Mouse (Mus musculus) forebrain, postnatal 0 days (tissue): ENCODE results near the gene Dnttip2. TPM values are rescaled to one million over a fixed set of nuclear protein-coding genes. Genes with fewer than 3 reads are reported as not detected.
"Not testable (repeated sequence)": the region's sequence is repeated elsewhere in the genome, so short reads cannot be mapped to it uniquely, and the experiment has no call there.

Experiments
- ATAC-seq: fragments of 200-750 bp; cut with Nextera tagmentation; 2 replicates; pipeline ENCODE4 v1.8.0; 2017; ENCODE audit warnings: mild to moderate bottlenecking, moderate library complexity
- DNase-seq: peaks from one replicate; pipeline ENCODE4 v3.0.0-alpha.2; 2015
- H3K27ac ChIP-seq: fragments of 300-500 bp; sonication (generic); 2 replicates; pipeline ENCODE4 v1.5.1; 2014; ENCODE audit warnings: low read depth, mild to moderate bottlenecking, antibody characterized with exemption, low read length, moderate library complexity, mixed read lengths
- H3K27me3 ChIP-seq: fragments of 300-500 bp; sonication (generic); 2 replicates; pipeline ENCODE4 v1.6.1; 2014; ENCODE audit warnings: mild to moderate bottlenecking, low read length, mixed read lengths; ENCODE audit not compliant: insufficient read depth
- H3K36me3 ChIP-seq: fragments of 300-500 bp; sonication (generic); 2 replicates; pipeline ENCODE4 v1.6.1; 2014; ENCODE audit warnings: mild to moderate bottlenecking, moderate library complexity; ENCODE audit not compliant: insufficient read depth
- H3K4me1 ChIP-seq: fragments of 300-500 bp; sonication (generic); 2 replicates; pipeline ENCODE4 v1.6.1; 2014; ENCODE audit warnings: antibody characterized with exemption; ENCODE audit not compliant: insufficient read depth
- H3K4me2 ChIP-seq: fragments of 300-500 bp; sonication (generic); 2 replicates; pipeline ENCODE4 v1.6.1; 2014; ENCODE audit warnings: low read depth, mild to moderate bottlenecking, moderate library complexity
- H3K4me3 ChIP-seq: fragments of 300-500 bp; sonication (generic); 2 replicates; pipeline ENCODE4 v1.5.1; 2014; ENCODE audit warnings: low read depth, low read length, mixed read lengths
- H3K9ac ChIP-seq: fragments of 300-500 bp; sonication (generic); 2 replicates; pipeline ENCODE4 v1.6.1; 2014; ENCODE audit warnings: mild to moderate bottlenecking
- H3K9me3 ChIP-seq: fragments of 300-500 bp; sonication (generic); 2 replicates; pipeline ENCODE4 v1.6.1; 2016; ENCODE audit warnings: low read length
- CTCF ChIP-seq: sonication (generic); IDR thresholded peaks from 2 replicates; pipeline ENCODE4 v1.5.1; 2016; ENCODE audit warnings: antibody characterized with exemption, control low read depth, low read depth
- WGBS: fragments of 180-500 bp; shearing (Covaris S2); extraction: QIAGEN DNeasy Blood & Tissue Kit; methylation state at CpG from one replicate; pipeline ENCODE4 v1.1.7; 2014; 5-methylcytosine and 5-hydroxymethylcytosine counted together
- polyA plus RNA-seq: library from polyadenylated mRNA; unstranded; fragments of >200 nt; fragmentation: Nextera tagmentation; extraction: Ambion mirVana; gene quantifications from 2 replicates; pipeline ENCODE4 v1.2.1, GENCODE M21; 2015
- total RNA-seq: library from RNA; depleted of rRNA; stranded (reverse); fragments of >200 nt; gene quantifications from 2 replicates; pipeline ENCODE4 v1.2.3, GENCODE M21; 2014; rRNA removed

The Dnttip2 gene
- total RNA-seq = 18.5 and 23.9 TPM in 2 replicates
- polyA plus RNA-seq = 50.2 and 52.1 TPM in 2 replicates

DNA sequence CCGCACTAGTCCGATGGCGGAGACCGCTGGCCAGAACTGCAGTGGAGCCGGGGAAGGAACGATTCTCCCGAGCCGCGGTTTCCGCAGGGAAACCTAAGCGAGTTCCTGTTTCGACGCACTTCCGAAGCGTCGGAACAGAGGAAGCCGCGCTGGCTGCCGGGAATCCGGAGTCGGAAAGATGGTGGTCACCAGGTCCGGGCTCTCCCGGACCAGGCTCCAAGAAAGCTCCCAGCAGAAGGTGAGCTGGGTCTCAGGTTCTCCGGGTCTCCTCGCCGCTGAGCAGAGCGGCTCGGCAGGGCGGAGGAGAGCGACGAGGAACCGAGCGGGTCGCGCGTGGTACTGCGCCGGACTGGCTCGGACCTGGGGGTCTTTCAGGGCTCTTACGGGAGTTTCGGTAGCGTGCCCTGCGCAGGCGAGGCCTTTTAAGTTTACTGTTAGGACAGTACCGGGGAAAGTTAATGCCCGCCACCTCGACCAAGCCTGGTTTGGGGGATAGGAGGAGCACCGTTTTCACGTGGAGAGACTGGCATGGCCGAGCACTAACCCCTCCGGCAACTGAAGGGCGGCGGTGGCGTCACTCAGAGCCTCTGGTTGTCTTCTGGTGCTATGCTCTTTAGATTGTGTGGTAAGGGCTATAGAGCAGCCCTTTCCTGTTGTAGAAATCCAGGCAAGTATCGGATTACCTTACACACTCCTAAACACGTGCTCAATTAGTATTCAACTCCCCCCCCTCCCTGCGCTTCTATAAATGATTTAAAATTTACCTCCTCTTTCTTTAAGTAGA lies at the start of gene Dnttip2:
Gene Dnttip2, plus strand, starts transcription at position 148 of the 784 bp plus-strand sequence.
- Histone ChIP-seq H3K36me3 (peaks cover 29% of the 10 kb centered on the region), H3K9ac (peak within 1 kb of the TSS; percentile 84), H3K4me1 (peaks cover 4% of the 10 kb centered on the region; the same call in 1 of the 2 replicates), H3K4me2 (peak within 1 kb of the TSS; percentile 82), H3K4me3 (peak within 1 kb of the TSS; percentile 98), H3K27ac (peak within 1 kb of the TSS; percentile 78), H3K27me3 (no peaks in the 10 kb centered on the region), H3K9me3 (no peaks in the 10 kb centered on the region)
- peak; percentile 98 for ATAC-seq
- DNase-seq = peak; percentile 96
- no peak for TF ChIP-seq CTCF
- 2% methylated on average over 57 of the region's 57 CpGs for WGBS

DNA sequence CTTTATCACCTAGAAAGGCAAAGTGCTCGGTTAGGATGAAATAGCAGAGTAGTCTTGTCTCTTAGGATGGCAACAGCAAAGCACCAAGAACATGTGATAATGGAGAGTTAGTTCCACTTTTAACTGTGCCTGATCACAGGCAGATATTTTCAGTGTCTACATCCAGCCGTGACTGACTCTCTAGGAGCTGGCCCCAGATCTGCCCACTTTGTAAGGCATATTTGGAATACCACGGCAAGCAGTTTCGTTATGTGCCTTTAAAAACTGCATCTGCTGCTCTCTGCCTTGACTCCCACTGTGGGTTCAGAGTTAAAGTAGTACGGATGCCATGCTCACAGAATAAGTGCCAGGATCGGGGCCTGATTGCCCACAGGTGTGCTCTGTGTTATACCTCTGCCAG lies 47.2 kb upstream of the Dnttip2 start:
- not testable (repeated sequence) for H3K9ac ChIP-seq, DNase-seq, H3K27me3 ChIP-seq, H3K27ac ChIP-seq, H3K9me3 ChIP-seq, H3K4me3 ChIP-seq, H3K4me1 ChIP-seq, H3K4me2 ChIP-seq, H3K36me3 ChIP-seq, ATAC-seq
- WGBS = 81% methylated on average over 6 of the region's 6 CpGs

DNA sequence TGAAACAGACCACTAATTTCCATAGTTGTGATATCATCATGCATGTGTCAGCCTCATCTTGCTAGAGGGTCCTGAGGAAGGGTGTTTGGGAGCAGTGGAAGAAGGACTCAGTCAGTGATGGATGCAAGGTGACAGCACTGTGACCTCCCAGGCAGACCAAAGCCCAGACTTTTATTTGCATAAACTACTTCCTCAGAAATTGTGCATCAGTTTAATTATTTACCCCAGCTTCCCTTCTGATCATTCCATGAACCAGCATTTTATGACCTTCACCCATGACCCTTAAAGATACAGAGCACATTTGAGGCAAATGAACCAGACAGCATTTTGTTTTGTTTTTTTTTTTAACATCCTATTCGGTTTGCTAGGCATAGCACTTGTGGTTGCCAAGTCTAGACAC lies 38.4 kb upstream of the Dnttip2 start:
- DNase-seq = no peak
- no peak overlapping the region for H3K4me2 ChIP-seq
- H3K4me1 ChIP-seq = no peaks in the 10 kb centered on the region
- no peaks in the 10 kb centered on the region for H3K27me3 ChIP-seq
- no peak overlapping the region for H3K27ac ChIP-seq
- H3K9me3 ChIP-seq = no peaks in the 10 kb centered on the region
- H3K9ac ChIP-seq = no peak overlapping the region
- no peak for ATAC-seq
- WGBS = 42% methylated on average over 1 of the region's 1 CpGs
- H3K4me3 ChIP-seq = no peak overlapping the region
- H3K36me3 ChIP-seq = no peaks in the 10 kb centered on the region
- no peak for TF ChIP-seq CTCF

- DNase-seq = no peak
- Histone ChIP-seq H3K36me3 (no peaks in the 10 kb centered on the region), H3K4me3 (no peak overlapping the region), H3K27ac (no peak overlapping the region), H3K4me1 (peaks cover 15% of the 10 kb centered on the region), H3K4me2 (no peak overlapping the region), H3K27me3 (no peaks in the 10 kb centered on the region), H3K9ac (no peak overlapping the region), H3K9me3 (no peaks in the 10 kb centered on the region)
- no peak for ATAC-seq
- 50% methylated on average over 6 of the region's 6 CpGs for WGBS
- no peak for TF ChIP-seq CTCF
These were observed 31.3 kb upstream of the Dnttip2 start for GRCm38 (mm10) chr3:122242876-122243275.

DNA sequence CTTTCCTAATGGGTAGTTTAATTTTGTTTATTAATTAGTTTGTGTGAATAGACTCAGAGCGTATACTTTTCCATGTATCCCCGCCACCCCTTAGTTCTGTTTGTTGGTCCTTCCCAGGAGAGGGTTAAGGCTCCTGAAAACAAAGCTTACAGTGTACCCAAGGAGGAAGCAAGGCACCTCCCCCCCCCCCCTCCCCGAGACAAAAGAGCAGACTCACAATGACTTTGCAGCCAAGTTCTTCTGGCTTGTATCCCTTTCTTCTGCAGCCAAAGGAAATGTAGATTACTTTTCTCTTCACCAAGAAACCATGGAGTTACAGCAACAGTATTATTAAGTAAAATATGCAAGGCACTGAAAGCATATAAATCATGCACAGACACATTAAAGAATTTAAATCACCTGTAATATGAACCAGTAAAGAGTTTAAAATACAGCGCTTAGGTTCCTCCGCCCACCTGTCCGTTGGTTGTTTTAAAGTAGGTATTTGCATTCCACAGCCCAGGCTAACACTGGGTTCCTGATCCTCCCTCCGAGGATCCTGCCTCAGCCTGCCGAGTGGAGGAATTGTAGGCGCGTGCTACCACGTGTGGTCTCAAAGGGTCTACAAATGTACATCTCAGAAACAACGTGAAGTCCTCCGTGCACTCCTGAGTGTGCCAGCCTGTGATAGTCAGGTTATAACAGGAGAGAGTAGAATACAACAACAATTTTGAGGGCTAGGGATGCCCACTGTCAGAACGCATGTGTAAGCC lies 30.6 kb upstream of the Dnttip2 start:
- WGBS = 40% methylated on average over 14 of the region's 14 CpGs
- Histone ChIP-seq H3K27me3 (no peaks in the 10 kb centered on the region), H3K4me2 (no peak overlapping the region), H3K4me1 (peaks cover 15% of the 10 kb centered on the region), H3K36me3 (no peaks in the 10 kb centered on the region), H3K27ac (no peak overlapping the region), H3K9ac (no peak overlapping the region), H3K9me3 (no peaks in the 10 kb centered on the region), H3K4me3 (no peak overlapping the region)
- no peak for TF ChIP-seq CTCF
- DNase-seq (no peak), ATAC-seq (no peak)

DNA sequence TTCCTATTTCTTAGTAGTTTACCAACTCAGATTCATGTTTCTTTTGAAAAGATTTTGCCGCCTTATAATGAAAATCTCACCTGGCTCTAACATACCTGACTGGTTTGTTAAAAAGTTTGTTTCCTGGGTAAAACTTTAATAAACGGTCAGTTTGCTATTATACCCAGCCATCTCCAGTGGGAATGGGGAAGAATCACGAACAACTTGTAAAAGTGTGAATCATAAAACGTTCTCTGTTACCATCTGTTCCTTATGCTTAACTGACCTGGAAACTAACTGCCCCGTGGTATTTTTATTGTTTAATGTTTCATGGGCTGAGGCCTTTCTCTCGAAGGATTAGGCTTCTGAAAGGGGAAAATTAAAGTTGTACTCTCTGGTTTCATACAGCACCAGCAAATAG lies 29.4 kb upstream of the Dnttip2 start:
- H3K4me1 ChIP-seq = peaks cover 15% of the 10 kb centered on the region
- 35% methylated on average over 6 of the region's 6 CpGs for WGBS
- ATAC-seq (no peak), DNase-seq (no peak)
- 0 out of 2 replicates have a peak overlapping the region, but pooled peaks have one; percentile 36 for H3K27ac ChIP-seq
- H3K36me3 ChIP-seq = no peaks in the 10 kb centered on the region
- TF ChIP-seq CTCF = no peak
- H3K27me3 ChIP-seq = no peaks in the 10 kb centered on the region
- no peaks in the 10 kb centered on the region for H3K9me3 ChIP-seq
- peak overlapping the region; percentile 51 for H3K9ac ChIP-seq
- H3K4me2 ChIP-seq = peak overlapping the region; percentile 64
- peak overlapping the region; percentile 92 for H3K4me3 ChIP-seq

GRCm38 (mm10) chr3:122245215-122245877 lies 28.8 kb upstream of the Dnttip2 start, which contains the start of gene Gclm:
TSS of gene Gclm (plus strand) at chr3:122245557.
- ATAC-seq (peak; percentile 99), DNase-seq (peak; percentile 96)
- Histone ChIP-seq H3K4me1 (peaks cover 15% of the 10 kb centered on the region), H3K36me3 (no peaks in the 10 kb centered on the region), H3K9me3 (no peaks in the 10 kb centered on the region), H3K9ac (peak within 1 kb of the TSS; percentile 92), H3K27me3 (no peaks in the 10 kb centered on the region), H3K4me2 (peak within 1 kb of the TSS; percentile 64), H3K4me3 (peak within 1 kb of the TSS; percentile 92), H3K27ac (peak within 1 kb of the TSS; percentile 92)
- under 1% methylated on average over 71 of the region's 90 CpGs for WGBS
- TF ChIP-seq CTCF = peak; percentile 54
